Mouse (Mus musculus) right cerebral cortex, postnatal 25 days (tissue): ENCODE measurements at regions not wholly inside any gene's neighbourhood (a gene's known extent, or its start where the extent isn't known, plus 50 kb on each side); places are given as distances from the start of the nearest gene placed in this dataset.
A peak's percentile ranks its signal among the peaks of the same experiment; 100 is the strongest.

Experiments
- DNase-seq: peaks from one replicate; pipeline ENCODE4 v3.0.0; 2022

GRCm38 (mm10) chr14:33797551-33798303, 125.7 kb upstream of the Gdf10 start:
- DNase-seq, result no peak

- no peak for DNase-seq
Observed at GRCm38 (mm10) chr14:33804321-33804720, 119.1 kb upstream of the Gdf10 start.

- DNase-seq, result no peak
Observed at GRCm38 (mm10) chr14:33804721-33805120, 118.7 kb upstream of the Gdf10 start.

- DNase-seq, result no peak
Observed at GRCm38 (mm10) chr14:33807196-33807595, 116.2 kb upstream of the Gdf10 start.

- DNase-seq, result no peak
Observed at GRCm38 (mm10) chr14:33808593-33809265, 114.7 kb upstream of the Gdf10 start.

- DNase-seq, result no peak
Observed at GRCm38 (mm10) chr14:33810584-33810983, 112.8 kb upstream of the Gdf10 start.

GRCm38 (mm10) chr14:33811241-33811640, 112.1 kb upstream of the Gdf10 start:
- no peak for DNase-seq

GRCm38 (mm10) chr14:33812266-33812665, 111.1 kb upstream of the Gdf10 start:
- no peak for DNase-seq

GRCm38 (mm10) chr14:33812772-33813171, 110.6 kb upstream of the Gdf10 start:
- DNase-seq, result no peak

- DNase-seq, result no peak
Observed at GRCm38 (mm10) chr14:33813274-33813673, 110.1 kb upstream of the Gdf10 start.

GRCm38 (mm10) chr14:33814107-33814506, 109.3 kb upstream of the Gdf10 start:
- DNase-seq, result no peak

- DNase-seq, result no peak
Observed at GRCm38 (mm10) chr14:33814599-33814998, 108.8 kb upstream of the Gdf10 start.

- no peak for DNase-seq
Observed at GRCm38 (mm10) chr14:33820541-33821260, 102.7 kb upstream of the Gdf10 start.

GRCm38 (mm10) chr14:33821436-33821835, 102.0 kb upstream of the Gdf10 start:
- no peak for DNase-seq

- peak; percentile 19 for DNase-seq
Observed at GRCm38 (mm10) chr14:33824421-33824874, 98.9 kb upstream of the Gdf10 start.

GRCm38 (mm10) chr14:33826003-33826644, 97.3 kb upstream of the Gdf10 start:
- DNase-seq, result no peak

GRCm38 (mm10) chr14:33832650-33833319, 90.6 kb upstream of the Gdf10 start:
- DNase-seq, result no peak

- no peak for DNase-seq
Observed at GRCm38 (mm10) chr14:33836341-33836740, 87.0 kb upstream of the Gdf10 start.

GRCm38 (mm10) chr14:33841821-33842220, 81.6 kb upstream of the Gdf10 start:
- no peak for DNase-seq

GRCm38 (mm10) chr14:33853499-33853898, 69.9 kb upstream of the Gdf10 start:
- no peak for DNase-seq

GRCm38 (mm10) chr14:33854181-33854580, 69.2 kb upstream of the Gdf10 start:
- DNase-seq, result no peak

GRCm38 (mm10) chr14:33856992-33857391, 66.4 kb upstream of the Gdf10 start:
- DNase-seq, result no peak

GRCm38 (mm10) chr14:33864796-33865195, 58.6 kb upstream of the Gdf10 start:
- no peak for DNase-seq
